Mouse (Mus musculus): ENCODE measurements around the gene Cep162.
A peak's percentile ranks its signal among the peaks of the same experiment; 100 is the strongest.

Gene Cep162

DNA sequence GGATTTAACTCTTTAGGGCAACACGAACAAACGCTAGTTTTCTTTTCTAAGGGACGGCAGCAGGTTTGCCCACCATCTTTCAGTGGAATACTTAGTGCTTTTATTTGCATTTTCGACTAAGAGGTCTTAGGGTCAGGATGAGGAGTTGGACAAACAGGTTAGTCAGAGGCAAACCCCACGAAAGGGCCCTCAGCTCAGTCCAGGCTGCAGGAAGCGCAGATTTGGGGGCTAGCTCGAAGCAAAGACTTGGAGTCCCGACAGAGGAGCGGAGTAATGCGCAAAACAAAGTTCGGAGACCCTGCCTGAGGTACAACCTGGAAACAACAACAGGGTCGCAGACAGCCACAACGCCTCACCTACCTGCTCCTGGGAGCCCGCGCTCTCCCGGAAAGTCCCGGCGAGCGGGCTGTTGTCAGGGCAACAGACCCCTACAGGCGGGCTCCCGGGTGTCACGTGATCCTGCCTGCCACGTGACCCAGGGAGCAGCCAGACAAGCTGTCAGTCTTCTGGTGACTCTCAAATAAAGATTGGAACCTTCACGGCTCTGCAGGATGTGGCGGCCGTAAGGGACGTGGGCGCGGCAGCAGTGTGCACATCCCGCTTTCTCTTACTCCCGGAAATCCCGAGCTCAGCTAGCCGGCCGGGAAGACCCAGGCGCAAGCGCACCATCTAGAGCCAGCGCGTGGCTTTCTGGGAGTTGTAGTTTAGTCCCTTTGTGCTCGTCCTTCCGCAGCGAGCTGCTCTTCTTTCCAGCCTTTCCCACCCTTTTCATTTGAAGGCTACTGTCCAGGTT lies at the start of gene Cep162:
Gene Cep162 (minus strand): TSS at position 634 of the 793 bp plus-strand sequence.
- peak; percentile 91 for DNase-seq (ENCODE audit: extremely low read depth, insufficient read length, low spot score)

- DNase-seq (ENCODE audit: extremely low read depth, insufficient read length, low spot score): no peak
Measured at GRCm38 (mm10) chr9:87303196-87303595, 47.9 kb upstream of the Cep162 start.

DNA sequence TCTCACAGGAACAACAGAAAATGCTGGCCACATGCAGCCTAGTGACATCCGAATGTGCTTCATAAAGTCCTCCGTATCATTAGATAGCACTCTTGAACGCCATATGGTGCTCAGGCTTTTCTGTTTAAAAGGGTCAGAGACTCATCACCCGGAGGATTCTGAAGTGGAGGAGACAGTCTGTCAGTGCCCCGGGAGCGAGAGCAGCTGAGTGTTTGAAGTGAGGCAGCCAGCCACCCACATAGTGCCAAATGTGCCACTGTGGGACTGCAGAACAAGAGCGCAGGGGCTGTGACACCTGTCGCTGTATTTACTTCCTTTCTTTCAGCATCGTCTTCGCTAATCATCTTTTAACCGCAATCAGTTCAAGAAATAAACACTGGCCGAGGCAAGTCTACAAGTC lies 43.6 kb upstream of the Cep162 start:
- DNase-seq (ENCODE audit: extremely low read depth, insufficient read length, low spot score): no peak

- no peak for DNase-seq (ENCODE audit: extremely low read depth, insufficient read length, low spot score)
Measured at GRCm38 (mm10) chr9:87297522-87297921, 42.2 kb upstream of the Cep162 start.

DNA sequence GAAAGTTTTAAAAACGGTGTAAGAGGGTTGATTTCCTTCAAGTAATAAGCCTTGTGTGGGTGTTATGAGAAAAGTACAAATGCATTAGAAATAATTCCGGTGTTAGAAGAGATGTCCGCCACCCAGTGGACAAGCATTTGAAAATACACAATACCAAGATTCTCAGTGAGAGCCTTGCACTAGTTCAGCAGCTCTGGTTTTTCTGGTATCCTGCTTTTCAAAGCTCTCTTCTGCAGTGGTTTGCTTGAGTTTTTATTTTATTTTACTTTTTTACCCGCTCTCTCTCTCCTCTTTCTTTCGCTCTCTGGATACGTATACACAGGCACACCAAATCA lies 327 bp upstream of the Cep162 start:
- no peak for DNase-seq (ENCODE audit: extremely low read depth, insufficient read length, low spot score)

GRCm38 (mm10) chr9:87248118-87248517 lies 7.2 kb downstream of the Cep162 start:
- no peak for DNase-seq (ENCODE audit: extremely low read depth, insufficient read length, low spot score)

GRCm38 (mm10) chr9:87247678-87248077 lies 7.7 kb downstream of the Cep162 start:
- no peak for DNase-seq (ENCODE audit: extremely low read depth, insufficient read length, low spot score)

- no peak for DNase-seq (ENCODE audit: extremely low read depth, insufficient read length, low spot score)
Measured at GRCm38 (mm10) chr9:87213204-87213603, 42.1 kb downstream of the Cep162 start.

DNA sequence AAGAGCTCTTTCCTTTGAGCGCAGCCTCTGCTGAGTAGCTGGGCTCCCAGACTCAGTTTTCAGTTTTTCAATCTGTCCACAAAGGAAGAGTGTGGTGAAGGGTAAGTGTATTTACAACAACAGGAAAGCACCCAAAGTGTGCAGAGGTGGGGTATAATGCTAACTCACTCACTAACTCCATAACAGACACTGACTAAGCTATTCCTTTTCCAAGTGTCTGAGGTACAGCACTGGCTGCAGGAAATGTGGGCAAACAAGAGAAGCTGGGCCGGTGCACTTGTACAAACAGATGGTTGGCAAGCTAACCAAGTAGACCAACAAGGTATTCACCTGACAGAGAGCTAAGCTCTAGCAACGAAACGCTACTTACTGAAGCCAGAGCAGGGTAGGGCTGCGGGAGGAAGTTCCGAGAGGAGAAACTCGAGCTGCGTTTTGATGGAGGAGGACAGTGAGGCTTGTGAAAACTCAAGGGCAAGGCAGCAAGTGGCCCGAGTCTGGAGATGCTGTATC lies 44.5 kb downstream of the Cep162 start:
- DNase-seq (ENCODE audit: extremely low read depth, insufficient read length, low spot score): no peak

DNA sequence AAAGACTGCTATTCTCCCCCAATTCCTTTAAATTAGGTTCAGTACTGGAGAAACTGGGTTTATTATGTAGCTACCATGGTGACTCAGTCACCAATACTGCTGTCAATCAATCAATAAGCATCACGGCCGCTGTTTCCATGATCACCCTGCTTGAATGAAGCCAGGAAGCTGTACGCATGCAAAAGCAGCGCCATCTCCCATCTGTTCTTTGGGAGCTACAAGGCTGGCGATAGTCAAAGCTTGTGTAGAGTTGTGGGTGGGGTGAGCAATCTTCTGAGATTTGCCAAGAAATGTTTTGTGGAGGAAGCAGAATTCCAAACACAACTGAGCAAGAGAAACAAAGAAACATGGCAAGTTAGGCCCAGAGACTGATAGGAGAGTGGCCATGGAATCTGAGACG lies 52.9 kb downstream of the Cep162 start:
- no peak for DNase-seq (ENCODE audit: extremely low read depth, insufficient read length, low spot score)

- DNase-seq (ENCODE audit: extremely low read depth, insufficient read length, low spot score): no peak
Measured at GRCm38 (mm10) chr9:87200919-87201318, 54.4 kb downstream of the Cep162 start.

DNA sequence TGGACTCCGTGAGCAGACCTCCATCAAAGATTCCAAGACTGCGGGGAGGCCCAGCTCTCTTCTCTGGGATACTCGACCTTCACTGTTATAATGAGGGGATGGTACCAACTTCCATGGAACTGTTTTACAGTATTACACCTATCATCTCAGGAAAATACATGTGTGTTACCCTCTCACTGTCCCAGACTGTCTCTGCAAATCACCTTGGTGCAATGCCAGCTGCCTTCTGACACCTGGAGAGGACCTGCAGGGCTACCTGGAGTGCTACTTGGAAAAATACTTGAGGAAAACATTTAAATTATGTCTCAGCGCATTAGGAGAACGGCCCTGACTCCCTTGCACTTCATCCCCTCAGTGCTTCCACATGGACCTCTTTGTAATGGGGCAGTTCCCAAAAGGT lies 54.9 kb downstream of the Cep162 start:
- no peak for DNase-seq (ENCODE audit: extremely low read depth, insufficient read length, low spot score)

DNA sequence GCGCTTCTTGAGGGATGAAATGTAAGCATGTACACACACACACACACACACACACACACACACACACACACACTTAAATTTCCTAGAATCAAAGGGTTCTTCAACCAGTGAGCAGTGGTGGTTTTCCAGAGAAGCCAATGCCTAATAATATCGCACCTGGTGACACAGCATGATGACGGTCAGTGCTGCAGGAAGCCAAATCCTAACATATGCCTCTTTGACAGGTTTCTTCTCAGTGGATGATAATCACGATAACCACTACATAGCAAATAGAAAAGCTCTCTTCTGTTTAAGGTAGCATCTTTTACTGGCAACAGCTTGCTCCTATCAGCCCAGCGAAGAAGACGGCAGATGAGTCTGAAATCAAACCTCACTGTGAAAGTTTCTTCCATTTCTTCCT lies 57.3 kb downstream of the Cep162 start:
- no peak for DNase-seq (ENCODE audit: extremely low read depth, insufficient read length, low spot score)

DNA sequence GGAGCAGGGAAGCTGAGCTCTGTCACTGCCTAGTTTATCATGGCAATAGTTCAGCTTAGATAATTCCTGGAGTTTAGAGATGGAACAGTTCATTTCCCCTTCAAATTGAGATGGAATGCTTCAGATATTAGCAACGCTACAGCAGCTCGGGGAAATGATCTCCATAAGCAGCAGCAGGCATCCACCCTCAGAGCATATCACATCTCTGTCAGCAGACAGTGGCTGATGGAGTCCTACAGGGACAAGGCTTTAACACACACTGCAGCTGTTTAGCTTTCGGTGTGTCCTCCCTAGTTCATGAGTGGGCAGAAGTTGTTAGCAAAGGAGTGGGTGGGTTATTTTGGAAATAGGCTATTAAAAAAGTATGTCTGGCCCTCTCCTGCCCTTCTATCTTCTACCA lies 58.1 kb downstream of the Cep162 start:
- DNase-seq (ENCODE audit: extremely low read depth, insufficient read length, low spot score): no peak

DNA sequence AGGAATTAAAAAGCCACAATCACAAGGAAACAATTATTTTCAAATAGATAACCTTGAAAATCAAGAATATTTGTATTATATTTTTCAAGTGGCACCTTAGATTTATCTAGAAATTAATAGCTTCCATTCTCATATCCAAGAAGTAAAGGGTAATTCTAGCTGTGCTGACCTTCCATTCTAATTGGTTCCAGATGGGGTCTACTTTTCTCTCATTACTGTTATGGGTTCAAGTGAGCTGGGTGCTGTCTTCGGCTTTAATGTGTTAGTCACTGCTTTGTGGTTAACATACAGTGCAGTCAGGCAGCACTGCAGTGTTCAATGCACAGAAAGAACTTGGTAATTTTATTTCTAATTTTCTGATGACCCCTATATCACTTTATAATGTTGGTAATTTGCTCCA lies 61.6 kb downstream of the Cep162 start:
- no peak for DNase-seq (ENCODE audit: extremely low read depth, insufficient read length, low spot score)

GRCm38 (mm10) chr9:87187336-87187735 lies 68.0 kb downstream of the Cep162 start:
- no peak for DNase-seq (ENCODE audit: extremely low read depth, insufficient read length, low spot score)

GRCm38 (mm10) chr9:87182231-87182630 lies 73.1 kb downstream of the Cep162 start:
- no peak for DNase-seq (ENCODE audit: extremely low read depth, insufficient read length, low spot score)

DNA sequence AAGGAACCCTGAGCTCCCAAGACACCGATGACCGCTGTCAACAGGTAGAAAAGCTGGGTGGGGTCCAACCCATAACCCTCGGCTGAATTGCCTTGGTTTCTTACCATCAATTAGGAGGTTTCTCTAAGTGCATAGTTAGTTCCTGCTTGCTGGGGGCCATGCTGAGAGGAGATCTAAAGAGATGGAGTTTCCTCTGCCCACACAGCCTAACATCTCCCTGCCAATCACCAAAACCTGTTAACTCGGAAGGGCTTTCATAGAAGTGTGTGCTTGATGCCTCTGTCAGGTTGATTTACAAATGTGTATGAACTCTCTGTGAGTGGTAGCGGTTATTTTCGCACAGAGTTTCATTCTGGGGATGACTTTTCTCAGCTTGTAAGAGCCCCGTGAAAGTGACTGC lies 76.8 kb downstream of the Cep162 start:
- no peak for DNase-seq (ENCODE audit: extremely low read depth, insufficient read length, low spot score)

DNA sequence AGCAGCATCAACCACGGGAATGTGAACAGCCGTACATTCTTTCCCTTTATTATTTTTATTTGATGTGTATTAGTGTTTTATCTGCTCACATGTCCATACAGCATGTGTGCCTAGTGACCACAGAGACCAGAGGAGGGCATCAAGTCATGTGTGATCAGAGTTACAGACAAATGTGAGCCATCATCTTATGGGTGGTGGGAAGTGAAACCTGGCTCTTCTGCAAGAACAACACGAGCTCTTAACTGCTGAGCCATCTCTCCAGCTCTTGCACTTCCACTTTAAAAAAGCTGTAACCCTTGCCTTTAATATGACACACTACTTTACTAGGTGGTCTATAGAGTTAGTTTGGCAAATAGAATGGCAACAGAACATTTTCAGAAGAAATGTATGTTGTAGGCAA lies 83.8 kb downstream of the Cep162 start:
- DNase-seq (ENCODE audit: extremely low read depth, insufficient read length, low spot score): no peak

DNA sequence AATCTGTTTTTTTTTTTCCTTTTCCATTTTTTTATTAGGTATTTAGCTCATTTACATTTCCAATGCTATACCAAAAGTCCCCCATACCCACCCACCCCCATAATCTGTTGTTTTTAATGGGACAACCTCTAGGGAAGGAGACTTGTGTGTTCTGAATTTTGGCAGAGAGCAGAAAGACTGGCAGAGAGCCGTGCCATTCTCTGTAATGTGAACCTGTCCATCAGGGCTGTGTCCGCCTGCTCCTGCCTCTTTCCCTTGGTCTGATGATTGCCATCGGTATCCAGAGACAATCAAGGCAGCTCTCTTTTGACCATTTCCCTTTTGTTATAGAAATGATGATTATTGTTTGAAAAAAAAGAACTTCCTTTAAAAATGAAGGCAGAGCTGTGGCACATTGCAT lies 84.4 kb downstream of the Cep162 start:
- no peak for DNase-seq (ENCODE audit: extremely low read depth, insufficient read length, low spot score)

- DNase-seq (ENCODE audit: extremely low read depth, insufficient read length, low spot score): no peak
Measured at GRCm38 (mm10) chr9:87169144-87169543, 86.2 kb downstream of the Cep162 start.

DNA sequence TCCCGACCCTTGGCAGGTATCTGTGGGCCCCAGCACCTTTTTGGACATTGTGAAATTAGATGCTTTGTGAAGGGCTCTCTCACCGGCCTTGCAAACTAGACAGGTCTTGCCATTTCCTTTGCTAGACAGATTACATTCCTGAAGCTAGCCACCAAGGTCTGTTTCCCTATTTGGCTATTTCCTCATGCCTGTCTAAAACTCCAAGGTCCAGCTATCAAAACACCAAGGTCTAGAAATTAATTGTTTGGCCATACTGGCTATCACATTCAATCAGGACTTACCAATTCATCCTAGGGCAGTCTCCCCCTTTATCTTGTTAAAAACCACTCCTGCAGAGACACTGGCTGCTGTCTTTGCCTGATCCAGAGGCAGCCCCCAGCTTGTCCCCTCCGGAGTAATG lies 87.3 kb downstream of the Cep162 start:
- no peak for DNase-seq (ENCODE audit: extremely low read depth, insufficient read length, low spot score)

Data from 3134 (cell line).